Mouse (Mus musculus) urinary bladder, postnatal 14 days (tissue): ENCODE measurements around the gene Creb3l4.

Source experiments
- DNase-seq: peaks from one replicate; pipeline ENCODE4 v3.0.0; 2021; ENCODE audit warnings: low spot score

Creb3l4 gene

DNA sequence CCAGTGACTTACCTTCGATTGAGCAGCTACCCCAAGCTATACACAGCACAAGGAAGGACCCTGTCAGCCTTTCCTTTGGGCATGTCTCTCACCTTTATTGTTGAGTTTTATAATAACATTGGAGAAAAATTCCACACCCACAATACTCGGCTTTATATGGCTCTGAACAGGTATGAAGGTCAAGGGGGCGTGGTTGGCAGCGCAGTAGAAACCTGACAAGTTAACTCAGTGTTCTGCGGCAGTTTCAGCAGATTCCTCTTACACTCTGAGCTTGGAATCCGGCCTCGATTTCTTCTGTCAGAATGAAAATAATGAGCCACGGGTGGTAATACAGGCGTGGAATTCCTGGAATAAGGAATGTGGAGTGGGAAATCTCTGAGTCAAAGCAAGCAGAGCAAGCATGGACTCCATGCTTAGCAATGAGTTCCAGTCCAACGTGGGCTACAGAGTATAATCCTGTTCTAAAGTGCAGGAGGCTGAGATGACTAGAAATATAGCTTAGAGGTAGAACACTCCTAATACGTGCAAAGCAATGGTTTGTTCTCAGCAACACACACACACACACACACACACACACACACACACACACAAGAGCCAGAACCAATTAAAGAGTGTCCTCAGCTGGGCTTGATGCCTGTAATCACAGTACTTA is 52.3 kb downstream of the Creb3l4 start:
- DNase-seq = no peak
